Mouse (Mus musculus): ENCODE data around the gene Tmem191c. TPM values are rescaled to one million over a fixed set of nuclear protein-coding genes. Genes with fewer than 3 reads are reported as not detected.

The Tmem191c gene
- polyA plus RNA-seq, 1 experiment from 2014 or later: 7.7 TPM

GRCm38 (mm10) chr16:17331116-17331515 lies 55.2 kb downstream of the Tmem191c start, which contains the start of gene Serpind1:
TSS of gene Serpind1 (plus strand) at chr16:17331371.
- no peak for DNase-seq (ENCODE audit: low spot score)
- Histone ChIP-seq H3K4me3 (ENCODE audit: low read depth, low read length) (peak within 1 kb of the TSS; percentile 25; the same call in 1 of the 2 replicates), H3K9me3 (ENCODE audit: control insufficient read depth, low read length) (no peaks in the 10 kb centered on the region)

GRCm38 (mm10) chr16:17331855-17332254 lies 56.0 kb downstream of the Tmem191c start:
- ATAC-seq (replicated peaks; ENCODE audit: low FRiP score): 0 out of 2 replicates have a peak, but pooled peaks have one; percentile 47
- Histone ChIP-seq H3K27me3 (replicated peaks; ENCODE audit: control insufficient read depth, insufficient read depth, low read length) (no peaks in the 10 kb centered on the region), H3K4me3 (ENCODE audit: low read depth, low read length) (peak overlapping the region; percentile 25; the same call in 1 of the 2 replicates), H3K27ac (ENCODE audit: low read depth, low read length) (no peak overlapping the region), H3K4me2 (peak overlapping the region; percentile 42), H3K4me1 (replicated peaks; ENCODE audit: control insufficient read depth, insufficient read depth, low read length) (no peaks in the 10 kb centered on the region), H3K9me3 (ENCODE audit: control insufficient read depth, low read length) (no peaks in the 10 kb centered on the region), H3K9ac (ENCODE audit: low read depth, low read length) (no peak overlapping the region), H3K36me3 (ENCODE audit: control insufficient read depth, insufficient read depth, low read length) (no peaks in the 10 kb centered on the region; the same call in 1 of the 2 replicates)
- 75% methylated on average over 5 of the region's 5 CpGs for WGBS
- no peak for DNase-seq (ENCODE audit: low spot score)

More at GRCm38 (mm10) chr16:17331116-17331515, 55.2 kb downstream of the Tmem191c start, which contains the start of gene Serpind1:
- Histone ChIP-seq H3K27ac (ENCODE audit: low read depth, low read length) (peak within 1 kb of the TSS; percentile 3; the same call in 1 of the 2 replicates), H3K36me3 (ENCODE audit: control insufficient read depth, insufficient read depth, low read length) (no peaks in the 10 kb centered on the region; the same call in 1 of the 2 replicates), H3K4me2 (peak within 1 kb of the TSS; percentile 42), H3K4me1 (replicated peaks; ENCODE audit: control insufficient read depth, insufficient read depth, low read length) (no peaks in the 10 kb centered on the region), H3K9ac (ENCODE audit: low read depth, low read length) (no peak within 1 kb of the TSS), H3K27me3 (replicated peaks; ENCODE audit: control insufficient read depth, insufficient read depth, low read length) (no peaks in the 10 kb centered on the region)
- ATAC-seq (replicated peaks; ENCODE audit: low FRiP score): peak; percentile 57; the same call in 1 of the 2 replicates
- 74% methylated on average over 2 of the region's 2 CpGs for WGBS

Other genes with a start within 250 kb of the Tmem191c start
- 9.9 and 11.0 TPM in 2 replicates for gene Ypel1, start 206.4 kb upstream of the Tmem191c start, polyA plus RNA-seq (2014; fragmentation: Nextera tagmentation; extraction: Ambion mirVana)
- 111 TPM in 2 replicates for gene Ppil2, start 164.8 kb upstream of the Tmem191c start, polyA plus RNA-seq (2014; fragmentation: Nextera tagmentation; extraction: Ambion mirVana)
- 52.6 and 56.8 TPM in 2 replicates for gene 2610318N02Rik, start 150.9 kb upstream of the Tmem191c start, polyA plus RNA-seq (2014; fragmentation: Nextera tagmentation; extraction: Ambion mirVana)
- 96.3 and 108 TPM in 2 replicates for gene Sdf2l1, start 143.7 kb upstream of the Tmem191c start, polyA plus RNA-seq (2014; fragmentation: Nextera tagmentation; extraction: Ambion mirVana)
- gene Ydjc, start 131.5 kb upstream of the Tmem191c start, polyA plus RNA-seq (2014; fragmentation: Nextera tagmentation; extraction: Ambion mirVana): 33.5 and 34.2 TPM in 2 replicates
- 1.7 and 2.4 TPM in 2 replicates for gene Ccdc116, start 128.8 kb upstream of the Tmem191c start, polyA plus RNA-seq (2014; fragmentation: Nextera tagmentation; extraction: Ambion mirVana)
- gene Ube2l3, start 73.4 kb upstream of the Tmem191c start, polyA plus RNA-seq (2014; fragmentation: Nextera tagmentation; extraction: Ambion mirVana): 369 and 377 TPM in 2 replicates
- gene Rimbp3, start 67.5 kb upstream of the Tmem191c start, polyA plus RNA-seq (2014; fragmentation: Nextera tagmentation; extraction: Ambion mirVana): 0.18 and 0.45 TPM in 2 replicates
- 7.0 and 8.3 TPM in 2 replicates for gene Hic2, start 42.5 kb upstream of the Tmem191c start, polyA plus RNA-seq (2014; fragmentation: Nextera tagmentation; extraction: Ambion mirVana)
- gene Serpind1, start 55.3 kb downstream of the Tmem191c start, polyA plus RNA-seq (2014; fragmentation: Nextera tagmentation; extraction: Ambion mirVana): 110 and 128 TPM in 2 replicates
- gene Snap29, start 129.9 kb downstream of the Tmem191c start, polyA plus RNA-seq (2014; fragmentation: Nextera tagmentation; extraction: Ambion mirVana): 7.2 and 8.7 TPM in 2 replicates
- gene Pi4ka, start 130.2 kb downstream of the Tmem191c start, polyA plus RNA-seq (2014; fragmentation: Nextera tagmentation; extraction: Ambion mirVana): 29.7 and 30.4 TPM in 2 replicates
- gene Crkl, start 175.9 kb downstream of the Tmem191c start, polyA plus RNA-seq (2014; fragmentation: Nextera tagmentation; extraction: Ambion mirVana): 45.6 and 46.2 TPM in 2 replicates
- gene Aifm3, start 213.5 kb downstream of the Tmem191c start, polyA plus RNA-seq (2014; fragmentation: Nextera tagmentation; extraction: Ambion mirVana): 0.84 and 1.1 TPM in 2 replicates
- 50.2 and 54.8 TPM in 2 replicates for gene Lztr1, start 232.6 kb downstream of the Tmem191c start, polyA plus RNA-seq (2014; fragmentation: Nextera tagmentation; extraction: Ambion mirVana)

Measured in liver, embryonic 11.5 days (tissue).